Mouse (Mus musculus) E14TG2a.4 (cell line): Measurements from ENCODE around the gene Cyp2d22.
A peak's percentile ranks its signal among the peaks of the same experiment; 100 is the strongest.

Experiments used
- H3K27me3 ChIP-seq: 2 replicates; pipeline ENCODE4 v1.6.1; 2014; ENCODE audit warnings: low read length, control low read depth; ENCODE audit not compliant: insufficient read depth
- H3K36me3 ChIP-seq: 2 replicates; pipeline ENCODE4 v1.6.1; 2014; ENCODE audit warnings: low read length, control low read depth; ENCODE audit not compliant: insufficient read depth
- H3K4me1 ChIP-seq: replicated peaks from 2 replicates; pipeline ENCODE4 v1.6.1; 2014; ENCODE audit warnings: low read depth, low read length, control low read depth
- H3K4me3 ChIP-seq: replicated peaks from 2 replicates; pipeline ENCODE4 v1.5.1; 2014; ENCODE audit warnings: mild to moderate bottlenecking, low read length
- H3K9me3 ChIP-seq: 2 replicates; pipeline ENCODE4 v1.6.1; 2014; ENCODE audit warnings: low read length, control low read depth
- CTCF ChIP-seq: conservative IDR thresholded peaks from 2 replicates; pipeline ENCODE4 v1.5.1; 2014; ENCODE audit warnings: low read length
- NANOG ChIP-seq: IDR thresholded peaks from 2 replicates; pipeline ENCODE4 v1.6.1; 2014; ENCODE audit warnings: borderline replicate concordance, low read length, mixed read lengths
- POU5F1 ChIP-seq: IDR thresholded peaks from 2 replicates; pipeline ENCODE4 v1.6.1; 2014; ENCODE audit warnings: low read length, borderline replicate concordance

Gene Cyp2d22

GRCm38 (mm10) chr15:82379511-82379870, 569 bp downstream of the Cyp2d22 start:
- H3K36me3 ChIP-seq: no peaks in the 10 kb centered on the region
- peak overlapping the region; percentile 70 for H3K4me3 ChIP-seq
- peaks cover 18% of the 10 kb centered on the region for H3K9me3 ChIP-seq
- TF ChIP-seq POU5F1: no peak
- TF ChIP-seq CTCF: no peak
- peaks cover 20% of the 10 kb centered on the region for H3K4me1 ChIP-seq
- peaks cover 18% of the 10 kb centered on the region for H3K27me3 ChIP-seq

GRCm38 (mm10) chr15:82378261-82379180, 1.5 kb downstream of the Cyp2d22 start:
- Histone ChIP-seq H3K4me3 (no peak overlapping the region), H3K4me1 (peaks cover 28% of the 10 kb centered on the region), H3K9me3 (peaks cover 18% of the 10 kb centered on the region), H3K36me3 (no peaks in the 10 kb centered on the region), H3K27me3 (peaks cover 18% of the 10 kb centered on the region)
- TF ChIP-seq POU5F1: no peak
- TF ChIP-seq NANOG: no peak
- no peak for TF ChIP-seq CTCF

GRCm38 (mm10) chr15:82377701-82378100, 2.4 kb downstream of the Cyp2d22 start:
- no peak overlapping the region for H3K4me3 ChIP-seq
- no peaks in the 10 kb centered on the region for H3K36me3 ChIP-seq
- no peak for TF ChIP-seq NANOG
- TF ChIP-seq CTCF: no peak
- TF ChIP-seq POU5F1: no peak
- peaks cover 9% of the 10 kb centered on the region for H3K9me3 ChIP-seq
- peaks cover 23% of the 10 kb centered on the region for H3K27me3 ChIP-seq
- peaks cover 31% of the 10 kb centered on the region for H3K4me1 ChIP-seq

GRCm38 (mm10) chr15:82376393-82377138, 3.5 kb downstream of the Cyp2d22 start:
- no peaks in the 10 kb centered on the region for H3K36me3 ChIP-seq
- H3K4me1 ChIP-seq: peaks cover 31% of the 10 kb centered on the region
- no peak overlapping the region for H3K4me3 ChIP-seq
- H3K27me3 ChIP-seq: peaks cover 23% of the 10 kb centered on the region
- H3K9me3 ChIP-seq: no peaks in the 10 kb centered on the region
- TF ChIP-seq CTCF (no peak), POU5F1 (no peak), NANOG (no peak)

- H3K4me3 ChIP-seq: no peak overlapping the region
- peaks cover 23% of the 10 kb centered on the region for H3K27me3 ChIP-seq
- H3K9me3 ChIP-seq: no peaks in the 10 kb centered on the region
- H3K4me1 ChIP-seq: peaks cover 30% of the 10 kb centered on the region
- TF ChIP-seq POU5F1 (no peak), CTCF (no peak), NANOG (no peak)
- H3K36me3 ChIP-seq: no peaks in the 10 kb centered on the region
Measured at GRCm38 (mm10) chr15:82375855-82376254, 4.2 kb downstream of the Cyp2d22 start.

- no peaks in the 10 kb centered on the region for H3K36me3 ChIP-seq
- H3K9me3 ChIP-seq: no peaks in the 10 kb centered on the region
- H3K4me3 ChIP-seq: no peak overlapping the region
- peaks cover 19% of the 10 kb centered on the region for H3K4me1 ChIP-seq
- peaks cover 18% of the 10 kb centered on the region for H3K27me3 ChIP-seq
- no peak for TF ChIP-seq CTCF
- no peak for TF ChIP-seq NANOG
- no peak for TF ChIP-seq POU5F1
Measured at GRCm38 (mm10) chr15:82374437-82374836, 5.6 kb downstream of the Cyp2d22 start.

GRCm38 (mm10) chr15:82372991-82373390, 7.1 kb downstream of the Cyp2d22 start:
- Histone ChIP-seq H3K36me3 (no peaks in the 10 kb centered on the region), H3K4me1 (peaks cover 14% of the 10 kb centered on the region), H3K9me3 (no peaks in the 10 kb centered on the region), H3K4me3 (no peak overlapping the region), H3K27me3 (peaks cover 11% of the 10 kb centered on the region)
- TF ChIP-seq POU5F1 (no peak), NANOG (no peak), CTCF (no peak)

- H3K4me3 ChIP-seq: no peak overlapping the region
- no peaks in the 10 kb centered on the region for H3K9me3 ChIP-seq
- TF ChIP-seq NANOG: no peak
- no peak for TF ChIP-seq POU5F1
- H3K4me1 ChIP-seq: peaks cover 11% of the 10 kb centered on the region
- 0 out of 2 replicates have a peak, but pooled peaks cover 6% of the 10 kb centered on the region for H3K27me3 ChIP-seq
- no peaks in the 10 kb centered on the region for H3K36me3 ChIP-seq
Measured at GRCm38 (mm10) chr15:82372446-82372845, 7.6 kb downstream of the Cyp2d22 start.
